Mouse (Mus musculus) gastrocnemius, adult 8-10 months (tissue): ENCODE results near the gene Rpgrip1l. TPM values are rescaled to one million over a fixed set of nuclear protein-coding genes. Genes with fewer than 3 reads are reported as not detected.

ENCODE experiments used
- DNase-seq, 2 experiments: peaks; one replicate each; pipeline ENCODE4 v3.0.0; 2022; ENCODE audit warnings: low spot score in 2 of 2
- total RNA-seq, 4 experiments: library from RNA; stranded (reverse); gene quantifications; 2 replicates each; pipeline ENCODE4 v1.2.4; 2022

Rpgrip1l gene
- total RNA-seq, 4 experiments from 2014 or later: 1.2 to 2.6 (median 2.3) TPM

- DNase-seq: no peak
These were observed 35.0 kb downstream of the Rpgrip1l start for GRCm38 (mm10) chr8:91278060-91278459.

DNA sequence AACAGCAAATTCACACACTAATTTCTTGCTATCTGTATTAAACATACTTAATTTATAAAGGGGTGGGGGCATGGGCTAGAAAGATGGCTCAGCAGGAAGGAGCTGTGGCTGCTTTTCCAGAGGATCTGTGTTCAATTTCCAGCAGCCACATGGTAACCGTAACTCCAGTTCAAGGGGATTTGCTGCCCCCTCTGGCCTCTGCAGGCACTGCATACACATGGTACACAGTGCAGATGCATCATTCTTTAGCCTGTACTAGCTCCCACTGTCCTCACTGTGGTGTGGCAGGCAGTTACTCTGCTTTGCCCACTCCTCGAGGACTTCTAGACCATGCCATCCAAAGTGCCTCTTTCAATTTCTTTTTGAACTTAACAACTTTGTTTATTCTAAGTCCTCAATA lies 36.7 kb downstream of the Rpgrip1l start:
- no peak for DNase-seq

- no peak for DNase-seq
These were observed 39.6 kb downstream of the Rpgrip1l start for GRCm38 (mm10) chr8:91273493-91273892.

DNA sequence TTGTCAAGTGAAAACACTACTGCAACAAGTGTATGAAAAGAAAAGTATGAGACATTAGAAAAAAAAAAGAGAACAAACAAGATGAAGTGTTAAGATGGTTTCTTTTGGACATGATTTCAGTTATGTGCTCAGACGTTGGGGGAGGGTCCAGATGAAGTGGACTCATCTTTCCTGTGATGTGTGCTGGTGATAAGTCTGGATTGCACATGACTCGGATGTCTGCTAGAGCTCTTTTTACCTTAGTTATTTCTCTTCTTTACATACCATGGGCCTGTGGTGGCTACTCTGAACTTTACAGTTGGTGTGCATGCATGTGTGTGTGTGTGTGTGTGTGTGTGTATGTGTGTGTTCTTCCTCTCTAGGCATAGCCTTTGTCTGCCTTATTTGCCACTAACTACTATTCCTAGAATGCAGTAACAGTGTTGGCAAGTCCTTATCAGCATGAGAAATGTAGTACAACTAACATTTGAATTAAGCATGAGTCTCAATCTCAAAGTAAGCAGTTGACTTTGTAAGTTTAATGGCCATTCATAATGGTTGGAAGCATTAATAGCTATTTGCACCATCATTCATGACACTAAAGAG lies 43.6 kb downstream of the Rpgrip1l start:
- no peak for DNase-seq

DNA sequence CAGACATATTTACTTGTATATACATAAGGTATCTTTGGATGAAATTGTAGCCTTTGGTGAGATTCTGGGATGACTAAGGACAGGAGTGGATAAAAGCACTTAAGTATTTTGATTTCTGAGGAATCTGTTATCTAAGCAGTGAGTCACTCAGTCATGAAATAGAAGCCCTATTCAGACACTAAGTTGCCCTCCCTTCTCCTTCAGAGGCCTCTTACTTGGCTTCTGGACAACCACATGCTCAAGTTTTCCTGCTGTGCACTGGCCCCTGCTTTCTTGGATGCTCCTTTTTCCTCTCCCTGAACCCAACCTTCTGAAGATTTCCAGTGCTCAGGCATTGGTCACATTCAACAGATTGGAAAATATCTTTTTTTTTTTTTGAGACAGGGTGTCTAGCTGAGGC lies 48.5 kb downstream of the Rpgrip1l start:
- DNase-seq: no peak

GRCm38 (mm10) chr8:91263939-91264338 lies 49.1 kb downstream of the Rpgrip1l start:
- DNase-seq: no peak

GRCm38 (mm10) chr8:91261598-91261997 lies 51.5 kb downstream of the Rpgrip1l start:
- no peak for DNase-seq

- no peak for DNase-seq
These were observed 62.1 kb downstream of the Rpgrip1l start for GRCm38 (mm10) chr8:91250966-91251365.

DNA sequence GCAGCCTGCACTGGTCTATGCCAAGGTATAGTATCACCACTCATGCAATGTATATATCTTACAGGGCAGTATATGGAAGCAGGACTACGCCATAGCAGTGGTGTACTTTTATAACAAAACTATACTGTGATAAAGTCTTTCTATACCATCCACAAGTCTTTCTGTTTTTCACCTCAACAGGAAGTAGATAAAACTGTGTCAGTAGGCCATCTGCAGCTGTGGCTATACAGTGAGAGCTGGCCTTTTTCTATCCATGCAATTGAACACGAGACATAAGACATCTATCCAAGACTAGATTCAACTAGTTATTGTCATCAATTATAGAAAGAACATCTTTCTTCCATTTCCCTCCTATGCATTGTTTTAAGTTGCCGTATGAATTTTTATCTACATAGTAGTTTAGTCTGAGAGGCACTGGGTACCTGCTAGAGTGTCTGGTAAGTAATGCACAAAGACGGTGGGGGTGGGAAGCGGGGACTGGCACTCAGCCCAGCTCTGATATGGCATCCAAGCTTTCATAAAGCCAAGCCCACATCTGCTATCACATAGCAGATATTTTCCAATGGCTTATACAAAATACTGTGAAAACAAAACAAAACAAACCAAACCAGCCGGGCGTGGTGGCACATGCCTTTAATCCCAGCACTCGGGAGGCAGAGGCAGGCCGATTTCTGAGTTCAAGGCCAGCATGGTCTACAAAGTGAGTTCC lies 63.1 kb downstream of the Rpgrip1l start:
- DNase-seq: no peak

DNA sequence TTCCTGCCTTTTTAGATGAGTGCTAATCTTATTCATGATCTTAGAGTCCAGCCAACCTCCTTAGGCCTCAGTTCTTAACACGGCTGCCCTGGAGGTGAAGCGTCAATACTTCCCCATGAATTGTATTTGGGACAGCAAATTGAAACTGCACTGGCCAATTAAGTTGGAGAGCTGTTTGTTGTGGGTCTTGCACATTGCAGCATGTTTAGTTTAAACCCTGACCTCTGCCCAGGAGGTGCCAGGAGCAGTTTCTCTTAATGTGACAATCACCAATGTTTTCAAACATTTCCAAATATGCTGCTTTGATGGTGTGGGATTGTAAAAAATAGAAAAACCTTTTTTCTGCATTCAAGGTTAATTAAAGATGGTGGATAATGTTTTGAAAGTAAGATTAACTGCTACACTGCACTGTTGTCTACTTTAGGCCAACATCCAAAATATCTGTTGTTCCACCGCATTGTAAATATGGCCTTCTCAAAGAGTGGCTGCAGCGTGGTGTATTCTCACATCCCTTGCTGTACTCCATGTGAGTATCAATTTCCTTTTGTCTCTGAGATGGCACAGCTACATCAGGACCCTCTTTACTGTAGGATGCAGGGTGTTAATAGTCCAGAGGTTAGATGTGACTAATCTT lies 67.1 kb downstream of the Rpgrip1l start:
- DNase-seq: no peak

- no peak for DNase-seq
These were observed 70.3 kb downstream of the Rpgrip1l start for GRCm38 (mm10) chr8:91242721-91243120.

GRCm38 (mm10) chr8:91241873-91242519 lies 71.1 kb downstream of the Rpgrip1l start:
- no peak for DNase-seq

- no peak for DNase-seq
These were observed 71.7 kb downstream of the Rpgrip1l start for GRCm38 (mm10) chr8:91241371-91241770.

- DNase-seq: no peak
These were observed 75.9 kb downstream of the Rpgrip1l start for GRCm38 (mm10) chr8:91237191-91237590.

DNA sequence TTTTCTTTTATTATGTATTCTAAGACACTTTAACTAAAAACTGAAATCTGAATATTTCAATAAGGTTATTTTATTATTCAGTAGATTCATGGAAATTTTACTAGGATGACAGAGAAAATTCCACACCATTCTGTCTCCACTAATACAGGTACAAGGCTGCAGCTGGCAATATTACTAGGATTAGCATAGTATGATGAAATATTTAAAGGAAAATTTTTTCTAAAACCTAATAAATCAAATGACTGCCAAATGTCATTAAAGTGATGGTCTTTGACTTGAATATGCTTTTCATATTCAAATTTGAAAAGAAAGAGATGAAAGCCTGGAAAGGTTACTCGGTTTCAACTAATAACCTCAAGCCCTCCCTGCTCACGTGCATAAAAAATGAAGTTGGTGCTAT lies 79.0 kb downstream of the Rpgrip1l start:
- no peak for DNase-seq

GRCm38 (mm10) chr8:91227421-91227841 lies 85.6 kb downstream of the Rpgrip1l start:
- no peak for DNase-seq

GRCm38 (mm10) chr8:91224227-91224626 lies 88.8 kb downstream of the Rpgrip1l start:
- DNase-seq: no peak

- DNase-seq: no peak
These were observed 91.2 kb downstream of the Rpgrip1l start for GRCm38 (mm10) chr8:91221841-91222240.

GRCm38 (mm10) chr8:91218271-91218670 lies 94.8 kb downstream of the Rpgrip1l start:
- DNase-seq: no peak

- no peak for DNase-seq
These were observed 95.8 kb downstream of the Rpgrip1l start for GRCm38 (mm10) chr8:91217062-91217905.

DNA sequence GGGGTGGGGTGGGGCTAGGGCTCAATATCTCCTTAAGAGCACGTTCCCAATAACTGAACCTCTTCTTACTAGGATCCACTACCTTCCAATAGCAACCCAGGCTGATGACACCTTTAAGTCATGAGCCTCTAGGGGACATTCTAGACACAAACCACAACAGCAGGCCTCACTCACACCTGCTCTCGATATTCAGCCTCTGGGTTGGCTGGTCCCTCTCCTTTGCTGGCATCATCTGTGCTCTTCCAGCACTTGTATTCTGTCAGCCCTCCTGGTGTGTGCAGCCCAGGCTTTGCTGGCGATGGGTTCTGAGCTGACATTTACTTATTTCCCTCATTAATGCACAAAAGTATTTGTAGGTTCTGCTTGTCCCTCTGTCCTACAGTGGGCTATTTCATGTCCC lies 98.8 kb downstream of the Rpgrip1l start:
- no peak for DNase-seq
